Mouse (Mus musculus): Measurements from ENCODE around the gene Olfr1320.

Olfr1320 gene

DNA sequence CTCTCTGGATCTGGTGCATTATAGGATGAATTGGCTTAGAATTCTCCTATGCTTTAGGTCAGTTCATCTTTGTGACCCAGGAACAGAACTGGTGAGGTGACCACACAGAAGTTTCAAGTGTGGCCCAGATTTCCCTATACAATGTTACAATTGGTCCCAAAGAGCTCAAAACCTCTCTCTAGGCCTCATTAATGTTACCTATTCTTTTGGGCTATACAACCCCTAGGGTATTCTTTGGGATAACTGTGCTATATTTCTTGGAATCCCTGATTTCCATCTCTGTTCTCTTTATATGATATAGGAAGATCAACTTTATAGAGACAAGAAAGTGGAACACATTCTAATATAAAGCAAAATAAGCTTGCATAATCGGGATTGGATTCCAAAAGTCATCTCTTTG lies at the start of gene Olfr1320:
Gene Olfr1320 (plus strand): TSS at position 301 of the 400 bp plus-strand sequence.
- no peak for DNase-seq (ENCODE audit: low spot score in 2 of 2)

- DNase-seq (ENCODE audit: low spot score in 2 of 2) = no peak
Measured at GRCm38 (mm10) chrX:49627566-49627965, 44.6 kb upstream of the Olfr1320 start.

DNA sequence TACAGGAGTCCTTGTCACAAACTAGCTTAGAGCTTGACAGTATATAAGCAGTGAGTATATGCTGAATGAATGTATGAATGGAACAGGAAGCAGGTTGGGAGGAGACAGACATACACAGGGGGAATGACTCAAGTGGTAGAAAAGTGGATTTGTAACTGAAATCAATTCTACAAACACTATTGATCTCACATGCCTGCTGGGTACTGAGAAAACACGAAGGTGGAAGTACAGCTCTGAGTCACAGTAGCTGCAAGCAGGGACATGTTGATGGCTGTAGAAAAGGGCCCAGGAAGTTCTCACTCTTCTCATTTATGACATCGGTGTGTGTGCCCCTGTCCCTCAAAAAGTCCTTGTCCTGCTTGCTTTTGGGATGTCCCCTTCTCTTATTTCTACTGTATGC lies 40.9 kb upstream of the Olfr1320 start:
- DNase-seq (ENCODE audit: low spot score in 2 of 2) = no peak

GRCm38 (mm10) chrX:49660781-49661180 lies 11.4 kb upstream of the Olfr1320 start:
- peak; percentile 10 to 12 for DNase-seq (ENCODE audit: low spot score in 2 of 2)
